Mouse (Mus musculus) CH12F3 (cell line): ENCODE measurements at regions not wholly inside any gene's neighbourhood (a gene's known extent, or its start where the extent isn't known, plus 50 kb on each side); places are given as distances from the start of the nearest gene placed in this dataset.

Experiments
- in situ Hi-C: fragments of 300-500 bp; cut with MboI; formaldehyde crosslinking; loops from 2 replicates; pipeline ENCODE4 v1.14.3; 2020; ENCODE audit warnings: low sequenced_read_pairs

GRCm38 (mm10) chr15:62511461-62511860 is 1333.5 kb downstream of the Gsdmc2 start:
- in situ Hi-C loops = no loop called here

- in situ Hi-C loops = no loop called here
These were observed 1341.1 kb downstream of the Gsdmc2 start for GRCm38 (mm10) chr15:62503866-62504265.

DNA sequence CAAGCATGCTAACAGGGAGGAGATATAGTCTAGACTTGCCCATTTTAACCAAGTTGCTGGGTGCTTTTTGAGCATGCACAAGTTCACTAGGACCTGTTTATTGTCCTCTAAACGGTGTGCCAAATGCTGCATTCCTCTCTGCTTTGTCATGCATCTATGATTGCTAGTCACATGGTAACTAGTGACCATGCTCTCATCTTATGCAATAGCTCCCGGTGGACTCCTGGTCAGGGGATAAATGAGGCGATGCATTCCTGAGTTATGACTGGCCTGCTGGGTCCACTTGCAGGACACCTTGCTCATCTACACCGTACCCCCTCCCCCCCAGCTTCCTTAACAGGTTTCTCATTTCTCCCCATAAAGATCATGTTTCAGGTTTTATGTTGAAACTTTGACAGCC is 1344.0 kb downstream of the Gsdmc2 start:
- in situ Hi-C loops = no loop called here

GRCm38 (mm10) chr15:62500522-62500921 is 1344.5 kb downstream of the Gsdmc2 start:
- in situ Hi-C loops = no loop called here

- in situ Hi-C loops = no loop called here
These were observed 1348.8 kb downstream of the Gsdmc2 start for GRCm38 (mm10) chr15:62496193-62496592.

DNA sequence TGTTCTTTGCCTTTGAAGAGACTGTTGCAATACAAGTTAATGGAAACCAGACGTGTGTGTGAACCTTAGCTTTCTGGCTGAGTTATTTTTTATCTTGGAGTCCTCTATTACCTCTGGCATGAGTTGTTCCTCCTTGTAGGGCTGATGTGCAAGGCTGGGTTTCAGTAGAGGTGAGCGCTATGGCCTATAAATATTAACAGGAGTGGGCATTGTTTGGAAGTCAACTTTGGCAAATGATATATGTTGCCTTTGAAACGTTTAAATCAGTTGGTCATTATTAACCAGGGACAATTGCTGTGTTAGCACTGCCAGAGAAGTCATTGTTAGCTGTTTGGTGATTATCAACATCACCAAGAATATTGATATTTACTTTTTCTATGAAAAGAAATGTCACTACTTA is 1352.6 kb downstream of the Gsdmc2 start:
- in situ Hi-C loops = no loop called here

GRCm38 (mm10) chr15:62490548-62490947 is 1354.4 kb downstream of the Gsdmc2 start:
- in situ Hi-C loops = no loop called here

DNA sequence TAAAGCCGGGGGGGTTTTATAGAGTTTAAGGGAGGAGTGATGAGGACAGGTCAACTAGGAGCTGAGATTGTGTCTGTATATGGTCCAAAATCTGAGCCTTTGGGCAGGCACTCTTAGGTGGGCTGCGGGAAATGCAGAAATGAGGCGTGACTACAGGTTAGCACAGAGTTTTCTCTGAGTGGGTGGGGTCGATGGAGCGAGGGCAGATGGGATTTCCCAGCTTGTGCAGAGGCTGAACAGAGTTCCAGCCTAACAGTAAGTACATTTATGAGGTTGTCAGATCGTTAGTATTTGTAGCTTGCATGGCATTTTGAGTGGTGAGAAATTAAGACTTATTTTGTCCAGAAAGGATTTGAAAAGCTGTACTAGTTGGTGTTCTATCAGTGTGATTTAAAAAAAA is 1358.4 kb downstream of the Gsdmc2 start:
- in situ Hi-C loops = no loop called here

- in situ Hi-C loops = no loop called here
These were observed 1360.6 kb downstream of the Gsdmc2 start for GRCm38 (mm10) chr15:62484350-62484749.

DNA sequence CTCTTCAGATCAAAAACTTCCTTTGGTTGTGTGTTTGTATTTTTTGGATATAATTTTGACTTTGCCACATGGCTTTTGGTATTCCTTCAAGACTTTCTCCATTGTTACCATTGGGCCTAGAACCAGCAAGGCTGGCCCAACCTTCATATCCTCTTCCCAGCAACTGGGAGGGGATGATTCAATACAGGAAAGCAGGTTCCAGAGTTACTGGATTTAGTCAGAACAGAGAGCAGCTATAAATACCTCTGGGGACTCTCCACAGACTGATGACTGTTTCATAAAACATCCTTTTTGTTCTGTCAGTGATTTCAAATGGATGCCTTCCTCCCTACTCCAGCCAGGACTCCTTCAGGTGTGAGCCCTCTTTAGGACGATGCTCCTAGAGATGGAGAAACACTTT is 1361.4 kb downstream of the Gsdmc2 start:
- in situ Hi-C loops = no loop called here

- in situ Hi-C loops = no loop called here
These were observed 1362.6 kb downstream of the Gsdmc2 start for GRCm38 (mm10) chr15:62482357-62482756.

DNA sequence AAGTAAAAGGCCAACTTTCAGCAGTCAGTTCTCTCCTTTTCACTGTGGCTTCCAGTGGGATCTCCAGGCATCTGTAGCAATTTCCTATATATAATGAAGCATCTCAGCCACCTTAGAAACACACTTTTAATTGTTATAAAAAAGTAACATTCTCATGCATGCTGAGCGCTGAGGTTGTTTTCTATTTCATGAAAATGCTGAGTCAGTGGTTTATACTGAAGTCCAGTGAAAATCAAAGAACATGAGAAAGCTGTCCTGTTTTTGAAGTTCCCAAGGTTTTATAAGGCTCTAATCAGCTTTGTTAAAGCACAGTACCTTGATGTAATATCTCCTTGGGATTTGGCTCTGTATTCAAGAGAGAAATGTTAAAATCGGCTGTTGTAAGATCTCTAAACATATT is 1367.2 kb downstream of the Gsdmc2 start:
- in situ Hi-C loops = no loop called here

DNA sequence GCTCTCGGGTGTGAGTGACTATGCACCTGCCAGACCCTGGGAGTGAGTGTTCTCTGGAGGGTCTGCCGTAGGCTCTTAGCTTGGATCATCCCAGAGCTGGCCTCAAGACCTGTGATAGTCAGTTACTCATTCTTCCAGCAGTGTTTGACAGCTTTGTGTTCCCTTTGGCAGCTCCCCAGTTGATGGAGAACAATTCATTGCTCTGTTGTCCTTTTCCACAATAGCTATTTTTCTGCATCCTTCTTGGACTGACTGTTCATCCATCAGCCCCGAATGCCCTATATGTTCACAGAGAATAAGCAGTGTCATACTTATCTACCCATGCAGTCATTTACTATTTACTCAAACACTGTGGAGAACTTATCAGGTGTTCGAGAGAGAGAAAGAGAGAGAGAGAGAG is 1368.5 kb downstream of the Gsdmc2 start:
- in situ Hi-C loops = no loop called here

DNA sequence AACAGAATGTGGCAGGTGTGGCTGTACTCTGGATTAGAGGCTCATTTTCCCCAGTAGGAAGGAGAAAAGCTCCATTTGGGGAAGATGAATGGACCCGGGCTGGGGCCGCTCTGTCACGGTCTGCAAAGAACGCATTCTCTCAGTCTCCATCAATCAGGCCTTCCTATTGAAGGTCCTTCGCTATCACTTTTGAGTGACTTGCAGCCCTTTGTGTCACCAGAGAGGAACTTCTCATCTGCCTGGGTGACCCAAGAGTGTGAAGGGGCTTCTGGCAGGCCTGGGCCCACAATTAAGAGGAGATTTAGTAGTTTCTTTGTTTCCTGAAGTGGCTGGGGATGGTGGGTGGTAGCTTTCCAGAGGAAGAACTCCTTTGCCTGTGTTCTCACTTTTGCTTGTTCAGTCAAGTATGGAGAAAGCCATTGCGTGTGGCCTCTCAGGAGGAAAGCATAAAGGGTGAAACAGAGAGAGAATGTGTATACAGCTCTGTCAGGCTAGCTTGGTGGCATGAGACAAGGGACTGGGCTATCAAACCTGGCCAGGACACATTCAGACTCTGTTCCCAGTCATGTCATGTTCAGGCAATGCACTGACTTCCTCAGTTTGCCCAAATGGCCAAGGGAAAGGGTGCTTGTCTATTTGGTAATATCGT is 1374.2 kb downstream of the Gsdmc2 start:
- in situ Hi-C loops = no loop called here

DNA sequence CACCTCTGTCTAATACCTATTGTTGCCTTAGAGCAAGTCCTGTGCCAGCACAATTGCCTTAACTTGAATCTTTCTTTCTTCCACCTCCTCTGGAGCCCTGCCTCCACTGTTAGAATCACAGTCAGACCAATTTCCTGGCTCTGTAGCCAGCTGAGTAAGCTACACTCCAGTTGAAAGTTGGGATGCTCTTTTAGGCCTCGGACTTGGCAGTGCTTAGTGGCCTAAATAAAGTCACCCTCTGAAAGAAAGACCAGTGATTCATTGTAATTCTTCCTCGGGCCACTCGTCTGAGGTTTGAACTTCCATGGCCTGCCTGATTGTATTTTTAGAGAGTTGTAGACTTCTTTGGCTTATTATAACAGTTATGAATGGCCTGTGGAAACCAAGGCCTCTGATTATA is 1376.9 kb downstream of the Gsdmc2 start:
- in situ Hi-C loops = no loop called here

DNA sequence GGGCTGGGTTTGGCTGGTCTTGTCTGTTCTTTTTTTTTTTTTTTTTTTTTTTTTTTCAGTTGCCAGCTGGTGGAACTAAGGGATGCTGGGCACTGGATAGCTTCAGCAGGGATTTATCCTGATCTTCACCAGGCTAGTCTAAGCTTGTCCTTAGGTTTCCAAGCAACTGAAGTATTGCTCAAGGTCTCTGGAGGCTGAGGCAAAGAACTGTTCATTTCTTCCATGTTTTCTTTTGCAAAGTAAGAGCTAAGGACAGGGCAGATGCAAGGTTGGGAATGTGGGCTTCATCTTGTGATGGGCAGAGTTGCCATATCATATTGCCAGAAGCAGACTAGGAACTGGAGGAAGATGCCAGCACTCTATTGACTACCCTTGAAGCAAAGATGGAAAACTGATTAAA is 1378.1 kb downstream of the Gsdmc2 start:
- in situ Hi-C loops = no loop called here

GRCm38 (mm10) chr15:62465026-62465839 is 1379.7 kb downstream of the Gsdmc2 start:
- in situ Hi-C loops = no loop called here

- in situ Hi-C loops = no loop called here
These were observed 1382.3 kb downstream of the Gsdmc2 start for GRCm38 (mm10) chr15:62462698-62463097.

GRCm38 (mm10) chr15:62461398-62462051 is 1383.5 kb downstream of the Gsdmc2 start:
- in situ Hi-C loops = no loop called here

GRCm38 (mm10) chr15:62460724-62461123 is 1384.3 kb downstream of the Gsdmc2 start:
- in situ Hi-C loops = no loop called here

DNA sequence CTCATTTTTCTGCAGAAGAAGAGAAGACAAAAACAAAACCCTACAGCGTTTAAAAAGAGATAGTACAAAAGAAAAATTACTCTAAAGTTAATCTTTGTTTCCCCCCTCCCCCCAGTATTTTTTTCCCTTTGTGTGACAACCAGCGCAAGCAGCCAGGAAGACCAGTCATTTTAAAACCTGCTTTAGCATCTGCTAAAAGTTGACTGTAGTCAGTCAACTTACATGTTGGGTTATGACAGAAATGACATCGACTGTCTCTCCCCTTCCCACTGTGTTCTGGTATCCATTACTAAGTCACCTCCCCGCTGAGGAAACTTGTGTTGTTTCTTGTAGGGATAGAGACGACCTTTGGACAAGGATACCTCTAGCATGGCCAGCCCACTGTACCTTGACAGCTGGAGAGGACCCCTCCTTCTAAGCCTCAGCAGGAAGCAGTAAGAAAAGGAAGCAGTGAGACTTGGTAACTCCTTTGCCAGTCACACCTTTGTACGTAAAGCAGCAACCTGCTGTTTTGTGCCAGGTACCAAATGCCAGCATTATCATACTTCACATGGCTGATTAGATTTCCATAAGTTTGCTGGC is 1384.9 kb downstream of the Gsdmc2 start:
- in situ Hi-C loops = no loop called here

DNA sequence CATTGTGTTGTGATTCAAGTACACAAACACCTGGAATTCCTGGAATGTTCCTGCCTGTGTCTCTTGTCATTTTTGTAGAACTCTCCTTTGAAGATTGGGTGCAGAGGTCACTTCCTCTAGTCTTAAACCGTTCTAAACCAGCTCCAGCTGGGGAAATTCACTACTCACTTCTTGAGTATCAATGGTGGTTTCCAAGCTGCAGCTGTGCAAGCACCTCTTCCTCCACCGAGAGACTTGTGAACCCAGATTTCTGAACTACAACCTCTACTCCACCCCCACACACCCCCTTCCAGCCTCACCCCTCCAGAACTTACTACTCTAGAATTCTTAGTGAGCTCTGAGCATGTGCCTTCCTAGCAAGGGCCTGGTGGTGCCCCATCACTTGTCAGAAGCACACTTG is 1387.0 kb downstream of the Gsdmc2 start:
- in situ Hi-C loops = no loop called here
